Mouse (Mus musculus): Measurements from ENCODE around the gene Prg2. TPM values are rescaled to one million over a fixed set of nuclear protein-coding genes. Genes with fewer than 3 reads are reported as not detected.

The Prg2 gene
- total RNA-seq (2021) = not detected

- DNase-seq (ENCODE audit: low spot score) = no peak
- intact Hi-C loops (cut with DNase I) = no loop called here
Observed at GRCm38 (mm10) chr2:84980188-84980587, at the start of gene Prg2. Prg2 (plus strand) TSS chr2:84980461.

- DNase-seq (ENCODE audit: low spot score) = no peak
- intact Hi-C loops (cut with DNase I) = no loop called here
Observed at GRCm38 (mm10) chr2:84933992-84934648, 46.1 kb upstream of the Prg2 start.

- intact Hi-C loops (cut with DNase I) = loop anchor here (5.0 kb wide), 1 partner anchor 42 kb away; no protein-coding TSS in a partner anchor
- DNase-seq (ENCODE audit: low spot score) = no peak
Observed at GRCm38 (mm10) chr2:84934649-84935007, 45.6 kb upstream of the Prg2 start.

GRCm38 (mm10) chr2:84935065-84935464 is 45.2 kb upstream of the Prg2 start:
- DNase-seq (ENCODE audit: low spot score) = no peak
- intact Hi-C loops (cut with DNase I) = loop anchor here (5.0 kb wide), 1 partner anchor 43 kb away; no protein-coding TSS in a partner anchor

- peak; percentile 93 for DNase-seq (ENCODE audit: low spot score)
- intact Hi-C loops (cut with DNase I) = loop anchor here (5.0 kb wide), 1 partner anchor 44 kb away; no protein-coding TSS in a partner anchor
Observed at GRCm38 (mm10) chr2:84936474-84937429, 43.5 kb upstream of the Prg2 start, which contains the start of gene Slc43a3. Slc43a3 (plus strand) TSS chr2:84936579.

- intact Hi-C loops (cut with DNase I) = loop anchor here (2.0 to 5.0 kb wide), 2 partner anchors 23 to 45 kb away; no protein-coding TSS in a partner anchor
Observed at GRCm38 (mm10) chr2:84937491-84938150, 42.6 kb upstream of the Prg2 start.

GRCm38 (mm10) chr2:84938249-84938946 is 41.9 kb upstream of the Prg2 start:
- peak; percentile 39 for DNase-seq (ENCODE audit: low spot score)
- intact Hi-C loops (cut with DNase I) = loop anchor here (2.0 to 5.0 kb wide), 2 partner anchors 24 to 46 kb away; no protein-coding TSS in a partner anchor

More at GRCm38 (mm10) chr2:84937491-84938150, 42.6 kb upstream of the Prg2 start:
- DNase-seq (ENCODE audit: low spot score) = no peak

- intact Hi-C loops (cut with DNase I) = loop anchor here (2.0 to 5.0 kb wide), 2 partner anchors 25 to 47 kb away; no protein-coding TSS in a partner anchor
Observed at GRCm38 (mm10) chr2:84939306-84939705, 41.0 kb upstream of the Prg2 start.

GRCm38 (mm10) chr2:84939711-84940110 is 40.5 kb upstream of the Prg2 start:
- intact Hi-C loops (cut with DNase I) = loop anchor here (2.0 to 5.0 kb wide), 2 partner anchors 25 to 47 kb away; no protein-coding TSS in a partner anchor
- no peak for DNase-seq (ENCODE audit: low spot score)

More at GRCm38 (mm10) chr2:84939306-84939705, 41.0 kb upstream of the Prg2 start:
- no peak for DNase-seq (ENCODE audit: low spot score)

- intact Hi-C loops (cut with DNase I) = no loop called here
Observed at GRCm38 (mm10) chr2:84941332-84941731, 38.9 kb upstream of the Prg2 start.

GRCm38 (mm10) chr2:84941795-84942194 is 38.5 kb upstream of the Prg2 start:
- DNase-seq (ENCODE audit: low spot score) = no peak
- intact Hi-C loops (cut with DNase I) = no loop called here

More at GRCm38 (mm10) chr2:84941332-84941731, 38.9 kb upstream of the Prg2 start:
- no peak for DNase-seq (ENCODE audit: low spot score)

- DNase-seq (ENCODE audit: low spot score) = no peak
- intact Hi-C loops (cut with DNase I) = no loop called here
Observed at GRCm38 (mm10) chr2:84947154-84947771, 33.0 kb upstream of the Prg2 start.

GRCm38 (mm10) chr2:84948252-84948651 is 32.0 kb upstream of the Prg2 start:
- DNase-seq (ENCODE audit: low spot score) = no peak
- intact Hi-C loops (cut with DNase I) = no loop called here

- intact Hi-C loops (cut with DNase I) = no loop called here
- no peak for DNase-seq (ENCODE audit: low spot score)
Observed at GRCm38 (mm10) chr2:84948721-84949120, 31.5 kb upstream of the Prg2 start.

GRCm38 (mm10) chr2:84951027-84951426 is 29.2 kb upstream of the Prg2 start:
- intact Hi-C loops (cut with DNase I) = no loop called here
- no peak for DNase-seq (ENCODE audit: low spot score)

- no peak for DNase-seq (ENCODE audit: low spot score)
- intact Hi-C loops (cut with DNase I) = no loop called here
Observed at GRCm38 (mm10) chr2:84952251-84952650, 28.0 kb upstream of the Prg2 start.

- DNase-seq (ENCODE audit: low spot score) = no peak
- intact Hi-C loops (cut with DNase I) = no loop called here
Observed at GRCm38 (mm10) chr2:84952693-84953092, 27.6 kb upstream of the Prg2 start.

- no peak for DNase-seq (ENCODE audit: low spot score)
- intact Hi-C loops (cut with DNase I) = loop anchor here (5.0 kb wide), 2 partner anchors 68 to 88 kb away; partner anchors contain the start of gene Rtn4rl2
Observed at GRCm38 (mm10) chr2:84955435-84955834, 24.8 kb upstream of the Prg2 start.

GRCm38 (mm10) chr2:84956274-84956673 is 24.0 kb upstream of the Prg2 start:
- intact Hi-C loops (cut with DNase I) = loop anchor here (2.0 to 5.0 kb wide), 3 partner anchors 51 to 89 kb away; partner anchors contain the start of gene Rtn4rl2
- DNase-seq (ENCODE audit: low spot score) = no peak

All from heart, postnatal 25 days (tissue).